Mouse (Mus musculus) skeletal muscle tissue, postnatal 0 days (tissue): ENCODE data around the gene Smarcd1. TPM values are rescaled to one million over a fixed set of nuclear protein-coding genes. Genes with fewer than 3 reads are reported as not detected.

Source experiments
- polyA plus RNA-seq: library from polyadenylated mRNA; unstranded; fragments of >200 nt; fragmentation: Nextera tagmentation; extraction: Ambion mirVana; gene quantifications from 2 replicates; pipeline ENCODE4 v1.2.1, GENCODE M21; 2015

The Smarcd1 gene
- 8.8 and 10.3 TPM in 2 replicates for polyA plus RNA-seq

GRCm38 (mm10) chr15:99701999-99702900 lies at the start of gene Smarcd1:
Smarcd1 (plus strand) TSS chr15:99702129.

GRCm38 (mm10) chr15:99670154-99670821 lies 31.6 kb upstream of the Smarcd1 start, which contains the start of gene Asic1:
Asic1 (plus strand) TSS chr15:99670368.

DNA sequence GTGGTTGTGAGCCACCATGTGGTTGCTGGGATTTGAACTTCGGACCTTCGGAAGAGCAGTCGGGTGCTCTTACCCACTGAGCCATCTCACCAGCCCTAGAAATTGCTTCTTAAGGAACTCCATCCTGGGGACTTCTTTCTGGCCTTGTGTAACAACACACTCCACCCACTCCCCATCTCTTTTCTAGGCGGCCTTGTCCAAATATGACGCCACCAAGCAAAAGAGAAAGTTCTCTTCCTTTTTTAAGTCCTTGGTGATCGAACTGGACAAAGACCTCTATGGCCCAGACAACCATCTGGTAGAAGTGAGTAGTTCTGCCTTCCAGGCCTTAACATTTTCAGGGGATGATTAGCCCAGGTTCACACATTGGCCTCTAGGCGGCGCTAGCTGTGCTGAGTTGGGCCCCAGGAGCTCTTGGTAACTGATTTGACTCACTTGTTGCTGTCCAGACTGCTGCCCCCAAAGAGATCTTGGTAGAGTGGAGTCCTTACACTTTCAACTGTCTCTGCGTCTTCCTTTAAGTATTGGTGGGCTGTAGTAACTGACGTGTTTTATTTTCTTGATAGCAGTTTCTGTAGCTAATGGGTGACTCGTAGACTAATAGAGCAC lies 3.6 kb downstream of the Smarcd1 start, which contains the start of gene Gm17349:
Gene Gm17349 (minus strand): TSS at position 51 of the 609 bp plus-strand sequence.

GRCm38 (mm10) chr15:99717386-99718334 lies 15.7 kb downstream of the Smarcd1 start, which contains the start of gene Gpd1:
Gpd1 (plus strand) TSS chr15:99717515.

DNA sequence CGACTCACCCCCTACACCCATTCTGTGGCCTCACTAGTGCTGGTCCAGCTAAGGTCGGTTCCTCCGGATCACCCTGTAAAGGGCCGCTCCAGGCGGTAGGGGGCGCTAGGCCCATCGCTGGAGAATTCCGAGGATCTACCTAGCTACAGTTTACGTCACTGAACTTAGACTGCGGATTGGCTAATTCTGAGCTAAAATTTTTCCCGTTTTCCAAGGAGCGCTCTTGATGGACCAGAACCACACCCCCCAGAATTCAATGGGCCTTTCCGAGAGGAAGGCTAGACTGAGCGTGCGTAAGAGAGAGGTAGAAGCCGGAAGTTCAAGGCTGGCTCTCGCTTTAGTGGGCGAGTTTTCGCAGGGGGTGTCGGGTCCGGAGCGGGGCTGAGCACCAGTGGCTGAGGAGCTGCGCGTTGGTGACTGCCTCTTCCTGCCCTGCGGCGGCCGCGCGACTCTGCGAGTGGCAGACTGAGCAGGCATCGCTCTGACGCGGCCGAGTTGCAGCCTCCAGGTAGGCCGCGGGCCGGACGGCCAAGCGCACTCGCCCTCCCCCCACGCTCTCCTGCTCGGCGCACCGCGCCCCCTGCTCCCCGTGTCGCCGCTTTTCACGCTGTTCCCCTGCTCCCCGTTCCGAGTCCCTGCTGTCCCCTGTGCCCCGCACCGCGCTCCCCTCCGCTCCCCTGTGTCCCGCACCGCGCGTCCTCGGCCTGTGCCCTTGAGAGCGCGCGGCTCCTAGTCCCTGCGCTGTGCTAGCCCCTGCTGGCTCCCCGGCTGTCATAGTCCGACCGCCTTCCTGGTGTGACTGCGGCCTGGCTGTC lies 23.6 kb downstream of the Smarcd1 start, which contains the start of gene Cox14:
Gene Cox14 (plus strand): TSS at position 278 of the 815 bp plus-strand sequence.

Other genes starting within 250 kb of the Smarcd1 start
- gene Nckap5l, start 244.4 kb upstream of the Smarcd1 start, polyA plus RNA-seq = 6.8 and 7.2 TPM in 2 replicates
- 11.0 and 11.6 TPM in 2 replicates for gene Bcdin3d, start 227.4 kb upstream of the Smarcd1 start, polyA plus RNA-seq
- gene Faim2, start 174.0 kb upstream of the Smarcd1 start, polyA plus RNA-seq = not detected in 2 replicates
- gene Aqp2, start 123.1 kb upstream of the Smarcd1 start, polyA plus RNA-seq = 0.19 TPM in 1 of 2 replicates, not detected in the other
- 0.22 TPM in 1 of 2 replicates, not detected in the other for gene Aqp5, start 111.3 kb upstream of the Smarcd1 start, polyA plus RNA-seq
- gene Aqp6, start 100.7 kb upstream of the Smarcd1 start, polyA plus RNA-seq = not detected in 2 replicates
- gene Racgap1, start 50.5 kb upstream of the Smarcd1 start, polyA plus RNA-seq = 24.8 and 27.4 TPM in 2 replicates
- gene Asic1, start 31.8 kb upstream of the Smarcd1 start, polyA plus RNA-seq = 0.63 and 0.87 TPM in 2 replicates
- gene Gm17349, start 3.4 kb downstream of the Smarcd1 start, polyA plus RNA-seq = not detected in 2 replicates
- gene Gpd1, start 15.4 kb downstream of the Smarcd1 start, polyA plus RNA-seq = 134 and 236 TPM in 2 replicates
- gene Cox14, start 23.5 kb downstream of the Smarcd1 start, polyA plus RNA-seq = 330 and 351 TPM in 2 replicates
- 27.7 and 33.8 TPM in 2 replicates for gene Cers5, start 70.8 kb downstream of the Smarcd1 start, polyA plus RNA-seq
- 35.0 and 35.3 TPM in 2 replicates for gene Lima1, start 173.3 kb downstream of the Smarcd1 start, polyA plus RNA-seq